Mouse (Mus musculus) Muller cell, postnatal 12 days (primary cell): Measurements from ENCODE around the gene Gp1bb.

Source experiments
- DNase-seq: peaks from one replicate; pipeline ENCODE4 v3.0.0-alpha.2; 2015; ENCODE audit errors: inconsistent ontology term

The Gp1bb gene

GRCm38 (mm10) chr16:18581623-18582205 lies 40.5 kb downstream of the Gp1bb start:
- DNase-seq = peak; percentile 33

GRCm38 (mm10) chr16:18581050-18581622 lies 41.1 kb downstream of the Gp1bb start:
- DNase-seq = peak; percentile 24

GRCm38 (mm10) chr16:18580389-18580788 lies 41.8 kb downstream of the Gp1bb start:
- DNase-seq = peak; percentile 47

GRCm38 (mm10) chr16:18577599-18578160 lies 44.5 kb downstream of the Gp1bb start:
- DNase-seq = no peak

- no peak for DNase-seq
These were observed 45.1 kb downstream of the Gp1bb start for GRCm38 (mm10) chr16:18577071-18577470.

DNA sequence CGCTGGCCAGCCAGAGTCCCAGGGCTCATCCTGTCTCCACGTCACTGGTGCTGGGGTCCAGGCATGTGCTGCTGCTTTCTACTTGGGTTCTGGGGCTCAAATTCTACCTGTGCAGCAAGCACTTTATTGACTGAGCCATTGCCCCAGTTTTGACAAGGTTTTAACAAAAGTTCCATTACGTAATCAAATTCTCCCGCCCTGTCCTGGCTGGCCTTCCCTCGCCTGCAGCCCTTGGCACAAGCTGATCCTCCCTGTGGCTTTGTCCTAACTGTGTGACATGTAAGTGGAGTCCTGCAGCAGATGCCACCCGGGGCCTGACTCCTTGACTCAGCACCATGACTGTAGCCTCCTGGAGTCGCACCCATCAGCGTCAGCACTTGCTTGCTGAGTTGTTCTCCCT lies 48.0 kb downstream of the Gp1bb start:
- no peak for DNase-seq
